Mouse (Mus musculus): ENCODE data around the gene Gm10320.
A peak's percentile ranks its signal among the peaks of the same experiment; 100 is the strongest.

Gm10320 gene

GRCm38 (mm10) chr13:98455646-98456045 lies 36.2 kb downstream of the Gm10320 start:
- DNase-seq: no peak

DNA sequence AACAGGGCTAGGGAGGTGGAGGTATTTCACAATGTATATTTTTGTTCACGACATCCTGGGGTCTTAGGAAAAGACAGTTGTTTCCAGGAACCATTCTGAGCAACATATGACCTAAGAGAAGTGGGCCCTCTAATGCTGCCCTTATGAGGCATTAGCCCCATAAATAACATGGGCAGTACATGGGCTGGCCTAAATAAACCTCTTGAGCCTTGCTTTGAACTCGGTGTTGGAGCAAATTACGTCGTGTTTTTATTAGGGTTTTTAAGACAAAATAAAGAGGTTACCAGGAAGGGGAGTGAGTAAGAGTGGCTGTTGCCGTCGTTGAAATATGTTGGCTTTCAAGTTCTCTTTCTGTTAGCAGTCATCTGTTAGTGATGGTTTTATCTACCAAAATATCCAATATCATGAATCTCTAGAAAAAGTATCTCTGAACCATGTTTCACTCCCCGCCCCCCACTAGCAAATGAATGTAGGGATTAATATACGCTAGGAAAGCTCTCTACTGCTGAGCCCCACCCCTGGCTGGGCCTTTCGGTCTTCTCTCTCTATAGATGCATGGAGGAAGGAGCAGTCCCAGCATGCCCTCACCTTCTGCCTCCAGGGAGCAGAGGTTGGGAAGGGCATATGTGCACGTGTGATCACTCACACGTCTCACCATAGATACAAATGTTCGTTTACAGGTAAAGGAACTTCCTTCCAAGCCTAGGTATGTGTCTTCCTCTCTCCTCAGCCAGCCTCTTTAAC lies 37.4 kb downstream of the Gm10320 start:
- no peak for DNase-seq

DNA sequence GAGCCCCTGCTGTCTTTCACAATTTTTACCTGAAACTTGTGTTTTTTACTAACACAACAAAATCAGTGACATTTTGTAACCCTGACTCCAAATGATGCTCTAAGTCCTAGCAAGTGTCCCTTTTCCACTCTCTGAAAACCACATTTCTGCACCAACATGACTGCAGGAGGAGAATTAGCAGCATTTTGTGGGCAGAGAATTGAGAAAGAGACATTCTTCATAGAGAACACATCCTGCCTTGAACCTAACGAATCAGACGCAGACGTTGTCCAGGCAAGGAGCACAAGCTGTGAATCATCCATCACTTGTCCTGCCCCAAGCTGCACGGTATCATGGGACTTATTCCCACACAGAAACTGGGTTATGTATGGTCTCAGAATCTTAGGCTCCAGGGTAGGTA lies 38.7 kb downstream of the Gm10320 start:
- no peak for DNase-seq

GRCm38 (mm10) chr13:98448696-98449095 lies 43.1 kb downstream of the Gm10320 start:
- no peak for DNase-seq

GRCm38 (mm10) chr13:98447741-98448140 lies 44.1 kb downstream of the Gm10320 start:
- no peak for DNase-seq

DNA sequence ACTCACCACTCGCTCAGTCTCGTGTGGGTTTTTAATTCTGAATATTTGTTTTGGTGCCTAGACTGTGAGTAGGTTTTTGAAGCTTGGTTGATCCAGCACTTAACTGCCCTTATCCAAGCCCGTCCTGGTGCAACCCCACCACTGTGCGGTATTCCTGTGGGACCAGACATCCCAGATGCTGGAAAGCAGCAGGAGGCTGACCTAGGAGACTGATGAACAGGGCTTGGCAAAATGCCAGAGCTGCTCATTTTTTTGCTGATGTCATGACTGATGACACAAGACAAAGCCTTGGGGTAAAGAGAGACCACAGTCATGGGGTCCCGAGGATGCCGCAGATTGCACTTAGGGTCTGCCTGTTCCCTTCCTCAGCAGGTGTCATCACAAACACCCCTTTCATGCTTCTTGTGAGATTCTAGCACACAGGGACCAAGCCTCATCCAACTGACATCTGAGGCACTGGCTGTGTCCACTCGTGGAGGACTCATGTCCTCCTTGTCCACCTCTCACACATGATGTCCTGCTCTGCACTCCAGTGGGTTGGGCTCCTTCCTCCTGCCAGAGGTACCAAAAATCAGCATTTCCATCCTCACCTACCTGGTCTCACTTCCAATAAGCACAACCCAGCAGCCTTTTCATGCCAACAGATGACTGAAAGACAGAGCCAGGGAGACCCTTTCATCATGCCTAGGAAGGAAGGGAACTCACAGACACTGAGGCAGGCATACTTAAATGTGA lies 46.2 kb downstream of the Gm10320 start:
- no peak for DNase-seq

GRCm38 (mm10) chr13:98441001-98441400 lies 50.8 kb downstream of the Gm10320 start:
- no peak for DNase-seq

DNA sequence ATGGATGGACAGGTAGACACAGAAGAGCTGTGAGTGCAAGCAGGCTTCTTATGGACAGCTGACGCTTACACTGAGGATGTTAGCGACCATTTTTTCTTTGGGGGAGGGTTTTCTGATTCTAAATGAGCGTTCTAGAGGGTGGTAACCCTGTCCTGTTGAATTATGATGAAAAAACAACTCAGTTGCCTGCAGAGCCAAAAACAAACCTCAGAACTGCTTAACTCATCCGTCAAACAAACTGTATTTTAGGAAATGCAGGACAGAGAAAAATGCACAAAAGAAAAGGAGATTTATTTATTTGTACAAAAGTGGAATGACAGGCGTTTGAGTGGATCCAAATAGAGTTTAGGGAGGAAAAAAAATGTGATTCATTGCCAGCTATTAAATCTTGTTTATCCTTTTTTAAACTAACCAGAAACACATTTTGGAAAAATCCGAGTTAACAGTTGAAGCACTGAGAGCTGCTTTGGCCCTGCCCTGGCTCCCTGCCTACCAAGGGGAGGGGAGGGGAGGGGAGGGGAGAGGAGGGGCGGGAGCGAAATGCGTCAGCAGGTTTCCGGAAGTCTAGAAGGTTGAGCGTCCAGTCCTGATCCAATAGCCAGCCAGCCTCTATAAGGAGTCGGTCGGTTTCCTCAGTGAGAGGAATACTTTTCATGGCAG lies 51.4 kb downstream of the Gm10320 start:
- peak; percentile 2 for DNase-seq

All from lung, postnatal 36 days (tissue).